Mouse (Mus musculus) heart, postnatal 36 days (tissue): ENCODE data around the gene Tarbp1. TPM values are rescaled to one million over a fixed set of nuclear protein-coding genes. Genes with fewer than 3 reads are reported as not detected.
"Not testable (repeated sequence)": the region's sequence is repeated elsewhere in the genome, so short reads cannot be mapped to it uniquely, and the experiment has no call there.

ENCODE experiments used
- DNase-seq, 2 experiments: peaks; one replicate each; pipeline ENCODE4 v3.0.0; 2021 to 2022
- intact Hi-C: fragments of 180-260 bp; cut with DNase I; formaldehyde crosslinking; loops from one replicate; pipeline ENCODE4 v1.15.1; 2025
- total RNA-seq, 2 experiments: library from RNA; stranded (reverse); gene quantifications; 2 replicates each; pipeline ENCODE4 v1.2.3; 2021

Gene Tarbp1
- total RNA-seq, 2 experiments from 2014 or later: 3.7 to 4.9 TPM

GRCm38 (mm10) chr8:126424163-126424562, 50.7 kb downstream of the Tarbp1 start:
- no peak for DNase-seq
- intact Hi-C loops: loop anchor here (5.0 kb wide), 1 partner anchor 523 kb away; the partner anchor contains the start of gene Tomm20

DNA sequence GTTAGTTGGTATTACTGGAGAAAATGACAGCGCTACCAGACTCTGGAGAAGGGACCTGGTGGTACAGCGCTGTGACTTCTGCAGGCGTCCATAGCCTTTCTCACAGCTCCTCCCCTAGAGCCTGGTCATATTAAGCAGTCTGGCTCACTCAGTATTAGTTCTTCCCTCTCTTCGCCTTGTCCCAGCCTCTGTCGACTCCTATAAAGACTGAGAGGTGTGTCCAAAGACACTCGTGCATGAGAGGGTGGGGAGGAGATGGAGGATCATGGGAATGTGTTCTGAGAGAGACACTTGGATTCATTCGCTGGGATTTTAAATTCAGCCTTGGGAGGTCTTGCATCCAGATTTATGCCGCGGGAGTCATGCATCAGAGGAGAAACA, 52.0 kb downstream of the Tarbp1 start:
- DNase-seq: no peak
- intact Hi-C loops: loop anchor here (5.0 kb wide), 1 partner anchor 524 kb away; the partner anchor contains the start of gene Tomm20

- intact Hi-C loops: loop anchor here (5.0 kb wide), 1 partner anchor 525 kb away; the partner anchor contains the start of gene Tomm20
- peak; percentile 98 to 99 for DNase-seq
Measured at GRCm38 (mm10) chr8:126422174-126422919, 52.5 kb downstream of the Tarbp1 start, which contains the start of gene Coa6. TSS of gene Coa6 (plus strand) at chr8:126422515.

GRCm38 (mm10) chr8:126420834-126421233, 54.0 kb downstream of the Tarbp1 start:
- intact Hi-C loops: loop anchor here (5.0 kb wide), 1 partner anchor 526 kb away; the partner anchor contains the start of gene Tomm20
- no peak for DNase-seq

- DNase-seq: no peak
- intact Hi-C loops: no loop called here
Measured at GRCm38 (mm10) chr8:126405030-126405429, 69.8 kb downstream of the Tarbp1 start.

GRCm38 (mm10) chr8:126404550-126404949, 70.3 kb downstream of the Tarbp1 start:
- intact Hi-C loops, DNase-seq: not testable (repeated sequence)

- intact Hi-C loops: no loop called here
- no peak for DNase-seq
Measured at GRCm38 (mm10) chr8:126398349-126398748, 76.5 kb downstream of the Tarbp1 start.

- intact Hi-C loops: no loop called here
- no peak for DNase-seq
Measured at GRCm38 (mm10) chr8:126395917-126396316, 78.9 kb downstream of the Tarbp1 start.

- intact Hi-C loops: no loop called here
- no peak for DNase-seq
Measured at GRCm38 (mm10) chr8:126395386-126395785, 79.5 kb downstream of the Tarbp1 start.

DNA sequence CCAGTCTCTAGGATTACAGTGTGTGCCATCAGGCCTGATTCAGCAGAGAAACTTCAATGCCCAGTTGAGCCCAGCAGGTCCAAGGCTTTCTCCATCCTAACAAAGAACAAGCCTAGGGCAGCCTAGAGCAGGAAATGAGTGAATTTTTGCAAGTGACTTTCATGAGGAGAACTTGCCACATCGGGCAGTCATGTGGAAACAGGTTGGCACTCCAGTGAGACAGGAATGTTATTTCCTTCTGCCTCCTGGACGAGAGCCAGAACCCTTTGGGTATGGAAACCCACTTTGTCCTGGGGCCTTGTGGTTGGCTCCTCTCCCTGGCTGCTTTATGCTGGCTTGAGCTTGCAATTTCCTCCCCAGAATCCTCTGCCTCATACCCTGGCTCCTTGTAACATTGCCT, 83.3 kb downstream of the Tarbp1 start:
- intact Hi-C loops: no loop called here
- no peak for DNase-seq

GRCm38 (mm10) chr8:126387566-126387965, 87.3 kb downstream of the Tarbp1 start:
- no peak for DNase-seq
- intact Hi-C loops: loop anchor here (10.0 kb wide), 1 partner anchor 433 kb away; no protein-coding TSS in a partner anchor

- intact Hi-C loops: loop anchor here (5.0 to 10.0 kb wide), 2 partner anchors 125 to 428 kb away; no protein-coding TSS in a partner anchor
- no peak for DNase-seq
Measured at GRCm38 (mm10) chr8:126382749-126383148, 92.1 kb downstream of the Tarbp1 start.

- DNase-seq: no peak
- intact Hi-C loops: loop anchor here (5.0 to 10.0 kb wide), 2 partner anchors 125 to 427 kb away; no protein-coding TSS in a partner anchor
Measured at GRCm38 (mm10) chr8:126382216-126382615, 92.6 kb downstream of the Tarbp1 start.

DNA sequence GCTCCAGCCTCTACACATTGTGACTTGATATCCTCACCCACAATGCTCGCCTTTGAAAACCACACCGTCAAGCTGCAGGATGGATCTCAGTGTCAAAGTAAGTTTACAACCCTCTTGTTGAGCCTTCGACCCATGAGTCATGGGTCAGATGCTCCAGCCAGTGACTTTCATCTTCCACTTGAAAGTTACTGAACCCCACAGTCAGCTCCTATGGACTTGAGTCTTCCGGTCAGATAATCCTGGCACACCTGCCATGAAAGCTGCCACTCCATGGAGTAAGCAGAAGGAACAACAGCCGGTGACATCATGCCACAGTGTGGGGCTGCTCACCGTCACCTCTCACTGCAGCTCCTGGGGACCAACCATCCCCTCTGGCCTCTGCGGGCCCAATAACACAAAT, 93.6 kb downstream of the Tarbp1 start:
- no peak for DNase-seq
- intact Hi-C loops: loop anchor here (5.0 to 10.0 kb wide), 2 partner anchors 124 to 426 kb away; no protein-coding TSS in a partner anchor

DNA sequence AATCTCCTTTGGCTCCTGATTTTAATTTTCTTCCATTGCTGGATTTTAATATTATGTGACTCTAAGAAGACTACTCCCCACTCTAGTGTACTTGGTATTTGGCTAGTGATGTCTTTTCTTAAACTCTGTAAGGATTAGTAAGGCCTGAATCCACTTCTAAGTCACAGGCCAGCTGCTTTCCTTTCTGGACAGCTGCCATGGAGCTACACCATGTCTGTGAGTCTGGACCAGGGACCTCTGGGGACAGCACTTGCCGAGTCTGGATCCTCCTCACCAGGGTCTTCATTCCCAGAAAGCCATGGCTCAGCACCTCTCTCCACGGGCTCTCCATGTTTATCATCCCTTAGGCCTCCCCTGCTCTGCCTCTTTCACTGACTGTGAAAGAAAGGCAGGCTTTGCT, 94.7 kb downstream of the Tarbp1 start:
- DNase-seq: no peak
- intact Hi-C loops: loop anchor here (5.0 to 10.0 kb wide), 2 partner anchors 123 to 425 kb away; no protein-coding TSS in a partner anchor

GRCm38 (mm10) chr8:126379580-126379979, 95.3 kb downstream of the Tarbp1 start:
- intact Hi-C loops: no loop called here
- DNase-seq: no peak

Other genes with a start within 250 kb of the Tarbp1 start
- not detected for gene Slc35f3, start 176.5 kb downstream of the Tarbp1 start, total RNA-seq
- gene Coa6, start 52.5 kb downstream of the Tarbp1 start, total RNA-seq: 10 to 100 TPM; 21.7 to 24.6 TPM
- 10 to 100 TPM; 64.3 to 71.2 TPM for gene Irf2bp2, start 118.9 kb upstream of the Tarbp1 start, total RNA-seq